Mouse (Mus musculus) kidney, embryonic 14.5 days (tissue): ENCODE measurements around the gene Sf3b3. TPM values are rescaled to one million over a fixed set of nuclear protein-coding genes. Genes with fewer than 3 reads are reported as not detected.

Experiments
- ATAC-seq: fragments of 200-750 bp; cut with Nextera tagmentation; 2 replicates; pipeline ENCODE4 v1.8.0; 2017; ENCODE audit warnings: moderate number of reproducible peaks, mild to moderate bottlenecking, moderate TSS enrichment, moderate library complexity; ENCODE audit not compliant: low FRiP score, low TSS enrichment
- H3K27ac ChIP-seq: fragments of 300-500 bp; sonication (generic); 2 replicates; pipeline ENCODE4 v1.5.1; 2014; ENCODE audit warnings: low read depth, mild to moderate bottlenecking, low read length, moderate library complexity, mixed read lengths
- H3K27me3 ChIP-seq: fragments of 300-500 bp; sonication (generic); 2 replicates; pipeline ENCODE4 v1.6.1; 2014; ENCODE audit warnings: mild to moderate bottlenecking, low read length; ENCODE audit not compliant: control insufficient read depth, insufficient read depth
- H3K36me3 ChIP-seq: fragments of 300-500 bp; sonication (generic); 2 replicates; pipeline ENCODE4 v1.6.1; 2014; ENCODE audit warnings: low read length, mixed read lengths; ENCODE audit not compliant: control insufficient read depth, insufficient read depth
- H3K4me1 ChIP-seq: fragments of 300-500 bp; sonication (generic); 2 replicates; pipeline ENCODE4 v1.6.1; 2014; ENCODE audit warnings: low read length, mixed read lengths; ENCODE audit not compliant: control insufficient read depth, insufficient read depth
- H3K4me2 ChIP-seq: fragments of 300-500 bp; sonication (generic); replicated peaks from 2 replicates; pipeline ENCODE4 v1.6.1; 2014; ENCODE audit warnings: low read depth, mild to moderate bottlenecking, low read length
- H3K4me3 ChIP-seq: fragments of 300-500 bp; sonication (generic); 2 replicates; pipeline ENCODE4 v1.5.1; 2014; ENCODE audit warnings: mild to moderate bottlenecking, low read length
- H3K9ac ChIP-seq: fragments of 300-500 bp; sonication (generic); 2 replicates; pipeline ENCODE4 v1.6.1; 2014; ENCODE audit warnings: low read depth, mild to moderate bottlenecking, low read length, moderate library complexity
- H3K9me3 ChIP-seq: fragments of 300-500 bp; sonication (generic); 2 replicates; pipeline ENCODE4 v1.6.1; 2016; ENCODE audit warnings: low read length; ENCODE audit not compliant: control insufficient read depth
- WGBS: fragments of 180-500 bp; shearing (Covaris S2); extraction: QIAGEN DNeasy Blood & Tissue Kit; methylation state at CpG from one replicate; pipeline ENCODE4 v1.1.7; 2014; 5-methylcytosine and 5-hydroxymethylcytosine counted together
- polyA plus RNA-seq: library from polyadenylated mRNA; unstranded; fragments of >200 nt; fragmentation: Nextera tagmentation; extraction: Ambion mirVana; gene quantifications from 2 replicates; pipeline ENCODE4 v1.2.1, GENCODE M21; 2014

Sf3b3 gene
- polyA plus RNA-seq, 1 experiment from 2014 or later, result 180 TPM

DNA sequence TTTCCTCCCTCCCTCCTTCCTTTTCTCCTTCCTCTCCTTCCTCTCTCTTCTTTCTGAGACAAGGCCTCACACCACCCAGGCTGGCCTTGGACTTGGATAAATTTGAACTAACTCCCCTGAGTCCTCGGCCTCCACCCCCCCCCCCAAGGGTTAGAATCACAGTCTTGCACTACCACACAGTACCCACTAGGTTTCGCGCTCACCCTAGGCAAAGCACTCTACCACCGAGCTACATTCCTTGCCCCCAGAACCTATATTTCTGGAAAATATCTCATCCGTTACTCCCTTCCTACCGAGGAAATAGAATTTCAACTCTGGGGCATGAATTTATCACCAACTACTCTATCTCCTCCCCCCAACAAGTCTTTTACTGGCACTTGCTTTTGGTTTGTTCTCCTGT lies 84.6 kb downstream of the Sf3b3 start:
- Histone ChIP-seq H3K4me3 (no peak overlapping the region), H3K9me3 (no peaks in the 10 kb centered on the region), H3K4me1 (no peaks in the 10 kb centered on the region), H3K36me3 (no peaks in the 10 kb centered on the region), H3K27me3 (no peaks in the 10 kb centered on the region), H3K4me2 (no peak overlapping the region), H3K9ac (no peak overlapping the region), H3K27ac (no peak overlapping the region)
- ATAC-seq, result no peak
- WGBS, result 54% methylated on average over 6 of the region's 6 CpGs

- peak; percentile 54; the same call in 1 of the 2 replicates for ATAC-seq
- WGBS, result 57% methylated on average over 5 of the region's 5 CpGs
- no peak overlapping the region for H3K27ac ChIP-seq
Measured at GRCm38 (mm10) chr8:110761185-110761584, 85.4 kb downstream of the Sf3b3 start.

DNA sequence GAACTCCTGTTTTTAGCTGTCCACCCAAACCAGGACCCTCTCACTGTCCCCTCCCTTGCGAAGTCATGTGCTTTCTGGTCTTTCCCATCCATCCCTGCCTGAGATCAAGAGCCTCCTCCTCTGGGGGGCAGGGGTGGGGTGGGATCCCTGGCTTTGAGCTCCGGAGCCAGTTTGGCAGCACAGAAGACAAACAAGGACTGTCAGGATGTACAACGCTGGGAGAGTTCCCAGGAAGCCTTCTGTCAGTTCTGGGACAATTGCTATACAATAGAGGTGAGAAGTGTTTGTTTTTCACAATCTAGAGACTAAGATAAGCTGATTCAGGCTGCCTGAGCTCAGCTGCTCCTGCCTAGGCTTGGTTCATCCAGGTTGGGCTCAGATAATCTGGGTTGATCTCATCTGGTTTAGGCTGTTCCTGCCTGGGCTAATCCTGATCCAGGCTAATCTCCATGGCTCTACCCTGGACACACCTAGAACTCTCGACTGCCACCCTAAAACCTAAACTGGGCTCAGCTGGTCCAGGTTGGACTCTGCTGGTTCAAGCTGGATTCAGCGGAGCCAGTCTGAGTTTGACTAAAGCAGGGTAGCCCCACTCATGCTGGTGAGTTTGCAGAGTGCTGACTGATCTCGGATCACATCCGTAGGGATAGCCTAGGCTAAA lies 86.2 kb downstream of the Sf3b3 start:
- no peak for ATAC-seq
- 69% methylated on average over 7 of the region's 7 CpGs for WGBS
- Histone ChIP-seq H3K4me1 (peaks cover under 1% of the 10 kb centered on the region; the same call in 1 of the 2 replicates), H3K9me3 (no peaks in the 10 kb centered on the region), H3K9ac (no peak overlapping the region), H3K4me3 (no peak overlapping the region), H3K27ac (no peak overlapping the region), H3K36me3 (no peaks in the 10 kb centered on the region), H3K4me2 (no peak overlapping the region), H3K27me3 (no peaks in the 10 kb centered on the region)

More at GRCm38 (mm10) chr8:110761185-110761584, 85.4 kb downstream of the Sf3b3 start:
- H3K9me3 ChIP-seq, result no peaks in the 10 kb centered on the region
- H3K27me3 ChIP-seq, result no peaks in the 10 kb centered on the region
- H3K4me3 ChIP-seq, result no peak overlapping the region
- no peaks in the 10 kb centered on the region for H3K36me3 ChIP-seq
- no peaks in the 10 kb centered on the region for H3K4me1 ChIP-seq
- no peak overlapping the region for H3K9ac ChIP-seq
- H3K4me2 ChIP-seq, result no peak overlapping the region

Other genes starting within 250 kb of the Sf3b3 start
- gene Vac14, start 228.2 kb downstream of the Sf3b3 start, polyA plus RNA-seq, result 21.7 and 32.2 TPM in 2 replicates
- 11.2 and 11.4 TPM in 2 replicates for gene Mtss1l, start 125.3 kb downstream of the Sf3b3 start, polyA plus RNA-seq
- gene Il34, start 40.9 kb downstream of the Sf3b3 start, polyA plus RNA-seq, result 0.50 and 1.7 TPM in 2 replicates
- gene Cog4, start 187 bp downstream of the Sf3b3 start, polyA plus RNA-seq, result 40.4 and 69.3 TPM in 2 replicates
- gene Fuk, start 55.7 kb upstream of the Sf3b3 start, polyA plus RNA-seq, result 7.1 and 10.4 TPM in 2 replicates
- gene St3gal2, start 73.1 kb upstream of the Sf3b3 start, polyA plus RNA-seq, result 12.1 and 14.3 TPM in 2 replicates
- 12.8 and 20.1 TPM in 2 replicates for gene Ddx19a, start 151.0 kb upstream of the Sf3b3 start, polyA plus RNA-seq
- 2.3 and 6.7 TPM in 2 replicates for gene Ddx19b, start 185.0 kb upstream of the Sf3b3 start, polyA plus RNA-seq
- gene Aars, start 186.4 kb upstream of the Sf3b3 start, polyA plus RNA-seq, result 37.9 and 59.7 TPM in 2 replicates
- 53.3 and 77.3 TPM in 2 replicates for gene Exosc6, start 209.6 kb upstream of the Sf3b3 start, polyA plus RNA-seq
- 51.6 and 59.0 TPM in 2 replicates for gene Clec18a, start 245.6 kb upstream of the Sf3b3 start, polyA plus RNA-seq
- 3.9 and 8.6 TPM in 2 replicates for gene Pdpr, start 247.8 kb upstream of the Sf3b3 start, polyA plus RNA-seq